ENCODE assay signal across 22 mouse cellular contexts in genomic region chr7:72293784-72294538, GRCm38 (mm10).
"Had no signal": no experiment of that assay in that cellular context is flagged by ENCODE, and none has a peak within 500 bp of the region (broad histone marks: within the 10 kb centered on the region; RNA-seq: fewer than 3 reads in every experiment).

No protein-coding gene starts in this region.

- H3K27ac ChIP-seq: heart, embryonic 10.5 days; hindbrain, embryonic 10.5 days; hindbrain, embryonic 14.5 days; intestine, embryonic 15.5 days; layer of hippocampus, adult 2 months; left cerebral cortex, adult 2 months; limb, embryonic 10.5 days; limb, embryonic 12.5 days had no signal

- H3K9ac ChIP-seq: heart, embryonic 12.5 days; hindbrain, embryonic 14.5 days; intestine, embryonic 15.5 days; limb, embryonic 12.5 days had no signal

- DNase-seq: gastrocnemius, postnatal 25 days; heart, adult 18-20 months; heart, postnatal 10 days; heart, postnatal 4 days; kidney, adult 18-20 months; kidney, adult 8-10 months; kidney, postnatal 10 days; kidney, postnatal 25 days; kidney, postnatal 4 days; liver had no signal

- H3K4me3 ChIP-seq: heart, embryonic 10.5 days; heart, embryonic 12.5 days; hindbrain, embryonic 10.5 days; intestine, embryonic 15.5 days; layer of hippocampus, adult 2 months; left cerebral cortex, adult 2 months; limb, embryonic 10.5 days; limb, embryonic 12.5 days had no signal

- ATAC-seq: inflammation-experienced regulatory T-cells, adult 6 months; intestine, embryonic 15.5 days; intestine, postnatal 0 days had no signal

- H3K36me3 ChIP-seq: heart, embryonic 10.5 days; heart, embryonic 12.5 days; hindbrain, embryonic 10.5 days; intestine, embryonic 15.5 days; limb, embryonic 10.5 days; limb, embryonic 12.5 days had no signal

- H3K4me2 ChIP-seq: heart, embryonic 12.5 days; hindbrain, embryonic 14.5 days; intestine, embryonic 15.5 days; limb, embryonic 12.5 days; liver, embryonic 11.5 days had no signal

- H3K9me3 ChIP-seq: heart, embryonic 10.5 days; heart, embryonic 12.5 days; hindbrain, embryonic 10.5 days; intestine, embryonic 15.5 days; limb, embryonic 10.5 days; limb, embryonic 12.5 days had no signal

- H3K4me1 ChIP-seq: heart, embryonic 10.5 days; heart, embryonic 12.5 days; hindbrain, embryonic 10.5 days; intestine, embryonic 15.5 days; limb, embryonic 10.5 days; limb, embryonic 12.5 days had no signal

- H3K27me3 ChIP-seq: heart, embryonic 12.5 days; intestine, embryonic 15.5 days; limb, embryonic 12.5 days had no signal
